Mouse (Mus musculus) ES-E14 (cell line): ENCODE data around the gene Tmem265. TPM values are rescaled to one million over a fixed set of nuclear protein-coding genes. Genes with fewer than 3 reads are reported as not detected.

ENCODE experiments used
- DNase-seq: peaks from one replicate; pipeline ENCODE4 v3.0.0-alpha.2; 2013; ENCODE audit warnings: low read depth, low spot score
- H3K27ac ChIP-seq: 2 replicates; pipeline ENCODE4 v1.5.1; 2012; ENCODE audit warnings: low read depth, mild to moderate bottlenecking, low read length, moderate library complexity, mixed read lengths; ENCODE audit not compliant: poor library complexity, insufficient read depth, severe bottlenecking
- H3K36me3 ChIP-seq: 2 replicates; pipeline ENCODE4 v1.6.1; 2012; ENCODE audit warnings: mild to moderate bottlenecking, low read length, moderate library complexity, mixed read lengths; ENCODE audit not compliant: control insufficient read depth, poor library complexity, insufficient read depth, severe bottlenecking
- H3K4me1 ChIP-seq, 2 experiments: fragments of 150-350 bp in 1 of 2; sonication (generic) in 1 of 2; 2 replicates each; pipeline ENCODE4 v1.6.1; 2012; ENCODE audit warnings: low read length in 2 of 2, mild to moderate bottlenecking in 1 of 2, mixed read lengths in 1 of 2; ENCODE audit not compliant: control insufficient read depth in 2 of 2, insufficient read depth in 2 of 2, poor library complexity in 1 of 2
- H3K4me3 ChIP-seq, 2 experiments: fragments of 150-350 bp in 1 of 2; sonication (generic) in 1 of 2; 2 replicates each; pipeline ENCODE4 v1.5.1; 2012; ENCODE audit warnings: low read length in 2 of 2, low read depth in 1 of 2, mild to moderate bottlenecking in 1 of 2, mixed read lengths in 1 of 2; ENCODE audit not compliant: insufficient read depth in 1 of 2, poor library complexity in 1 of 2, severe bottlenecking in 1 of 2
- H3K9ac ChIP-seq: 2 replicates; pipeline ENCODE4 v1.6.1; 2012; ENCODE audit warnings: low read depth, mild to moderate bottlenecking, low read length, mixed read lengths; ENCODE audit not compliant: poor library complexity, insufficient read depth, severe bottlenecking
- H3K9me3 ChIP-seq: fragments of 150-350 bp; sonication (generic); 2 replicates; pipeline ENCODE4 v1.6.1; 2012; ENCODE audit warnings: low read depth, mild to moderate bottlenecking, low read length; ENCODE audit not compliant: control insufficient read depth, insufficient read depth
- CHD2 ChIP-seq: IDR thresholded peaks from 2 replicates; pipeline ENCODE4 v1.6.1; 2014; ENCODE audit warnings: mild to moderate bottlenecking, low read depth, low read length, inconsistent platforms
- HCFC1 ChIP-seq: IDR thresholded peaks from 2 replicates; pipeline ENCODE4 v1.6.1; 2012; ENCODE audit warnings: low read length, inconsistent platforms, borderline replicate concordance; ENCODE audit not compliant: insufficient read depth
- MAFK ChIP-seq: IDR thresholded peaks from 2 replicates; pipeline ENCODE4 v1.6.1; 2014; ENCODE audit warnings: mild to moderate bottlenecking, low read depth, low read length, inconsistent platforms; ENCODE audit not compliant: insufficient read depth
- ZC3H11A ChIP-seq: IDR thresholded peaks from 2 replicates; pipeline ENCODE4 v1.6.1; 2012; ENCODE audit warnings: low read depth, mild to moderate bottlenecking, inconsistent platforms, low read length, borderline replicate concordance
- ZNF384 ChIP-seq: IDR thresholded peaks from 2 replicates; pipeline ENCODE4 v1.6.1; 2012; ENCODE audit warnings: low read depth, low read length, inconsistent platforms
- in situ Hi-C, 2 experiments: fragments of 600-800 bp; cut with MboI; formaldehyde crosslinking; loops; one replicate each; pipeline ENCODE4 v1.15.1; 2025; ENCODE audit warnings: low sequenced_read_pairs in 2 of 2, inconsistent platforms in 1 of 2; ENCODE audit not compliant: unreplicated experiment in 2 of 2
- total RNA-seq: library from RNA; depleted of rRNA; stranded (reverse); fragments of 300-350 nt; gene quantifications from 2 replicates; pipeline ENCODE4 v1.2.3, GENCODE M21; 2012; rRNA removed

Tmem265 gene
- total RNA-seq, 1 experiment = not detected

DNA sequence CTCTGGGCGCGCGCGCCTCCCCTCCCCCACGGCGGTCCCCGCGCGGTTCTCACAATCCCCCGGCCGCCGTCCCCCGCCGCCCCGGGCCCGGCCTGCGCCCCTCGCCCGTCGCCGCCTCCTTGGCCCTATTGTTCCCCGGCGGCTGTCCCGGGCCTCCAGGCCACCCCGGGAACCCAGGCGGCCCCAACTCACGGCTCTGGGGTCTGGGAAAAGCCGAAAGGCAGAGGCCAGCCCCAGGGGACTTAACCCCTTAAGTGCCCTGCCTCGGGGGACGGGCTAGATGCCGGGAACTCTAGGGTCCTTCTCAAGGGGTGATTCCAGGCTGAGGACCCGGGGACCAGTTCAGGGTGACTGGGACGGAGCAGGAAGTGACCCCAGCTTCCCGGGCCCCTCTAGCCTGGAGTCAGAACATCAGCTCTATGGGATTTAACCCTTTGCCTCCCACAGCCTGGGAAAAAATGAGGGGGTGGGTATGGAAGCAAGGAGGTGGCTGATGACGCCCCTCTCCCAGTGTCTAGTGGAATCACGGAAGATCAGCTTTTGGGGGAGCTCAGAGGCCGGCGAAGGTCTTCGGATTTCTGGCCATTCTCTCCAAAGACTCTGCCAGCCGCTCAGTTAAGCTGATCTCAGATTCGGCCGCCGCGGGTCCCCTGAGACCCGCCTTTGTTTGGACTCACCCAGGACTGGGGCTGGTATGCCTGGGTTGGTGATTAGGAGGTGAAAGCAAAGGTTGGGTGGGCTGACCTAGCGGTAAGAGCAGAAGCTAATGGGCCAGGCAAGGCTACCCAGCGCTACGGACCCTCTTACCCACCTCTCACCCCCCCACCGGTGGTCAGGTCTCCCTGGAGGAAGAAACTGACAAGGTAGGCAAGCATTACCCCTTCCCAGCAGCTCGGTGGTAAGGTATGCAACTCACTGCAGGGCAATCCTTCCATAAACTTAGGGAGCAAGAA lies 54.0 kb downstream of the Tmem265 start, which contains the start of gene Zfp629:
Gene Zfp629, minus strand, starts transcription at position 907 of the 953 bp plus-strand sequence.
- peaks cover 18% of the 10 kb centered on the region for H3K9me3 ChIP-seq

DNA sequence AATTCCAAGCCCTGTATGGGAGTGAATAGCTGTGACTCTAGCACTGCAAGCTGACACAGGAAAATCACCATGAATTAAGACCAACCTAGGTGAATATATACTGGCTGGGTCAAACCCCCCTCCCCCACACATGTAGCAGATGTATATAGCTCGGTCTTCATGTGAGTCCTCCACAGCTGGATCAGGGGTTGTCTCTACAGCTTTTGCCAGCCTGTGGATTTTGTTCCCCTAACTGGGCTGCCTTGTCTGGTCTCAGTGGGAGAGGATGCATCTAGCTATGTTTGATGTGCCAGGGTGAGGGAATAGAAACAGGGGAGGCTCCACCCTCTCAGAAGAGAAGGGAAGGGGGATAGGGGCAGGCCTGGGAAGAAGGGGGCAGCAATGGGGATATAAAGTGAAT lies 55.1 kb downstream of the Tmem265 start:
- DNase-seq = no peak
- Histone ChIP-seq H3K4me1 (peaks cover 0 to 3% of the 10 kb centered on the region in 2 experiments; a peak in 1 of 4 replicates), H3K9me3 (peaks cover 10% of the 10 kb centered on the region), H3K9ac (no peak overlapping the region), H3K4me3 (no peak overlapping the region), H3K36me3 (peaks cover 14% of the 10 kb centered on the region), H3K27ac (no peak overlapping the region)
- in situ Hi-C loops = no loop called here
- TF ChIP-seq MAFK (no peak), HCFC1 (no peak), ZNF384 (no peak), ZC3H11A (no peak), CHD2 (no peak)

More for the DNA sequence above, 54.0 kb downstream of the Tmem265 start, which contains the start of gene Zfp629:
- in situ Hi-C loops = no loop called here
- peak within 1 kb of the TSS; percentile 85 for H3K9ac ChIP-seq
- H3K27ac ChIP-seq = no peak within 1 kb of the TSS; the same call in 1 of the 2 replicates
- peak within 1 kb of the TSS; percentile 80 to 98 for H3K4me3 ChIP-seq
- TF ChIP-seq CHD2 (no peak), HCFC1 (peak; percentile 38; the same call in 1 of the 2 replicates), ZC3H11A (no peak), ZNF384 (no peak)
- H3K36me3 ChIP-seq = peaks cover 26% of the 10 kb centered on the region
- no peak for DNase-seq
- H3K4me1 ChIP-seq = peaks cover 0 to 3% of the 10 kb centered on the region in 2 experiments; a peak in 1 of 4 replicates

Other genes starting within 250 kb of the Tmem265 start
- gene Zfp768, start 215.8 kb upstream of the Tmem265 start, total RNA-seq = 3.5 and 4.4 TPM in 2 replicates
- 8.7 and 9.0 TPM in 2 replicates for gene Zfp747, start 185.3 kb upstream of the Tmem265 start, total RNA-seq
- 4.1 and 4.2 TPM in 2 replicates for gene 9130019O22Rik, start 174.2 kb upstream of the Tmem265 start, total RNA-seq
- gene E430018J23Rik, start 167.8 kb upstream of the Tmem265 start, total RNA-seq = 2.5 and 3.2 TPM in 2 replicates
- gene Zfp764, start 154.6 kb upstream of the Tmem265 start, total RNA-seq = 3.3 and 4.2 TPM in 2 replicates
- gene Zfp688, start 139.3 kb upstream of the Tmem265 start, total RNA-seq = 12.5 and 17.3 TPM in 2 replicates
- 2.5 and 3.5 TPM in 2 replicates for gene Zfp689, start 112.2 kb upstream of the Tmem265 start, total RNA-seq
- gene Prr14, start 101.8 kb upstream of the Tmem265 start, total RNA-seq = 16.3 and 17.1 TPM in 2 replicates
- gene Fbrs, start 82.2 kb upstream of the Tmem265 start, total RNA-seq = 11.1 and 13.4 TPM in 2 replicates
- gene Srcap, start 49.4 kb upstream of the Tmem265 start, total RNA-seq = 50.7 and 52.0 TPM in 2 replicates
- 22.7 and 22.9 TPM in 2 replicates for gene Gm42715, start 41.8 kb upstream of the Tmem265 start, total RNA-seq
- 32.1 and 46.1 TPM in 2 replicates for gene Phkg2, start 11.9 kb downstream of the Tmem265 start, total RNA-seq
- 3.8 and 6.0 TPM in 2 replicates for gene Ccdc189, start 27.2 kb downstream of the Tmem265 start, total RNA-seq
- 71.0 and 94.9 TPM in 2 replicates for gene Rnf40, start 27.4 kb downstream of the Tmem265 start, total RNA-seq
- 2.1 and 2.9 TPM in 2 replicates for gene Zfp629, start 54.4 kb downstream of the Tmem265 start, total RNA-seq
- gene Bcl7c, start 147.5 kb downstream of the Tmem265 start, total RNA-seq = 35.6 and 36.8 TPM in 2 replicates
- gene Ctf1, start 151.3 kb downstream of the Tmem265 start, total RNA-seq = 2.3 and 3.0 TPM in 2 replicates
- gene Ctf2, start 170.8 kb downstream of the Tmem265 start, total RNA-seq = 0.69 and 0.71 TPM in 2 replicates
- gene Fbxl19, start 183.2 kb downstream of the Tmem265 start, total RNA-seq = 86.9 and 93.0 TPM in 2 replicates
- 14.0 and 30.7 TPM in 2 replicates for gene Orai3, start 208.4 kb downstream of the Tmem265 start, total RNA-seq
- gene Setd1a, start 215.3 kb downstream of the Tmem265 start, total RNA-seq = 22.6 and 24.4 TPM in 2 replicates
- gene Gm49388, start 224.2 kb downstream of the Tmem265 start, total RNA-seq = 1.5 and 1.9 TPM in 2 replicates
- 14.7 and 22.5 TPM in 2 replicates for gene Hsd3b7, start 239.2 kb downstream of the Tmem265 start, total RNA-seq